Mouse (Mus musculus) spleen, adult 2 months (tissue): Measurements from ENCODE around the gene Tacc3. TPM values are rescaled to one million over a fixed set of nuclear protein-coding genes. Genes with fewer than 3 reads are reported as not detected.

Source experiments
- DNase-seq, 2 experiments: peaks; one replicate each; pipeline versions ENCODE4 v3.0.0 to v3.0.0-alpha.2; 2012 to 2021; ENCODE audit warnings: low spot score in 2 of 2, low read depth in 1 of 2
- H3K27ac ChIP-seq: fragments of 200-500 bp; 2 replicates; pipeline ENCODE4 v1.5.1; 2012; ENCODE audit warnings: low read length, inconsistent platforms; ENCODE audit not compliant: insufficient read depth
- H3K27me3 ChIP-seq: fragments of 200-500 bp; 2 replicates; pipeline ENCODE4 v1.6.1; 2012; ENCODE audit warnings: mild to moderate bottlenecking, moderate library complexity, low read length, inconsistent platforms; ENCODE audit not compliant: control insufficient read depth, insufficient read depth
- H3K36me3 ChIP-seq: fragments of 200-500 bp; 2 replicates; pipeline ENCODE4 v1.6.1; 2012; ENCODE audit warnings: mild to moderate bottlenecking, low read length, inconsistent platforms; ENCODE audit not compliant: control insufficient read depth, insufficient read depth
- H3K4me1 ChIP-seq: fragments of 200-500 bp; 2 replicates; pipeline ENCODE4 v1.6.1; 2011; ENCODE audit warnings: inconsistent platforms; ENCODE audit not compliant: control insufficient read depth, insufficient read depth, insufficient read length
- H3K4me3 ChIP-seq: fragments of 200-500 bp; 2 replicates; pipeline ENCODE4 v1.5.1; 2011; ENCODE audit warnings: mild to moderate bottlenecking, inconsistent platforms; ENCODE audit not compliant: insufficient read depth, insufficient read length; ENCODE audit errors: extremely low read depth
- CTCF ChIP-seq: fragments of 200-500 bp; IDR thresholded peaks from 2 replicates; pipeline ENCODE4 v1.5.1; 2011; ENCODE audit warnings: mild to moderate bottlenecking, inconsistent platforms; ENCODE audit not compliant: insufficient read depth, insufficient read length, insufficient replicate concordance; ENCODE audit errors: extremely low read depth
- POLR2A ChIP-seq: fragments of 200-500 bp; IDR thresholded peaks from 2 replicates; pipeline ENCODE4 v1.6.1; 2011; ENCODE audit warnings: low read depth, low read length, inconsistent platforms
- WGBS: fragments of 180-500 bp; shearing (Covaris S2); methylation state at CpG from one replicate; pipeline ENCODE4 v1.1.7; 2018; 5-methylcytosine and 5-hydroxymethylcytosine counted together
- polyA plus RNA-seq: library from polyadenylated mRNA; depleted of rRNA; stranded (reverse); fragments of >200 nt; gene quantifications from 2 replicates; pipeline ENCODE4 v1.2.3, GENCODE M21; 2012

The Tacc3 gene
- polyA plus RNA-seq, 1 experiment = 9.2 TPM

DNA sequence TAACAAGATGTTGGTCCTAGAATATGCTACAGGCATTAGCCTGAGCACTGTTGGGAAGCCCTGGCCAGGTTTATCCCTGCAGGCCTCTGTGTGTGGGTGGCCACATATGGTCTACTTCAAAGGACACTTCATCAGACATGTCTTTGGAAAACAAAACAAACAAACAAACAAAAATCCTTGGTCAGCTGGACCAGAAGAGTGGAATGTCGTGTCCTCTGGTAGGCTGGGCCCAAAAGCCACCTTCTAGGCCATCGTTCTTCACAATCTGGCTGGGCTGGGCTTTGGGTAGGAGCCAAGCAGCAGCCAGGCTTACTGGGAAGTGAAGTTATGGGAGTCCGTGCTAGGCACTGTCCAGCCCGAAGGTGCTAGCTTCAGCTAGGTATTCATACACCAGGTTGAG, 49.2 kb downstream of the Tacc3 start:
- no peak overlapping the region for H3K27ac ChIP-seq
- H3K4me3 ChIP-seq = no peak overlapping the region
- 84% methylated on average over 4 of the region's 4 CpGs for WGBS
- H3K36me3 ChIP-seq = no peaks in the 10 kb centered on the region
- H3K27me3 ChIP-seq = no peaks in the 10 kb centered on the region
- no peaks in the 10 kb centered on the region for H3K4me1 ChIP-seq
- no peak for DNase-seq
- TF ChIP-seq CTCF (no peak), POLR2A (no peak)

DNA sequence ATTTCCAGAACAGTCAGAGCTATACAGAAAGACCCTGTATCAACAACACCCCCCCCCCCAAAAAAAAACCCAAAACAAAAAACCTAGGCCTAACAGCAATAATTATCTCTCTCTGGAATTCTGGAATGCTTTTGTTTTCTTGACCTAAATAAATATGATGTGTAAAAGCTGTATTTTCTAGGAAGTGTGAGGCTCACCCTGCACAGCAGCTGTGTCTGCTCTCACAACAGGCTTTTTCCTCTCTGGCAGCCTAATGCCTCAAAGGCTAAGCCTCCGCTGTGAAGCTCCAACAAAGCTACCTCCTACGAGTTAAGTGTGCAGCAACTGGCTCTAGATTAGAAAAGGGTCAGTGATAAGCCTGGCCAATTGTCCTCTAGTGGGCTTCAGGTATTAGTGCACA, 51.1 kb downstream of the Tacc3 start:
- Histone ChIP-seq H3K36me3 (no peaks in the 10 kb centered on the region), H3K27me3 (no peaks in the 10 kb centered on the region), H3K27ac (no peak overlapping the region), H3K4me3 (no peak overlapping the region), H3K4me1 (no peaks in the 10 kb centered on the region)
- DNase-seq = no peak
- TF ChIP-seq CTCF (no peak), POLR2A (no peak)
- WGBS = 79% methylated on average over 2 of the region's 2 CpGs

DNA sequence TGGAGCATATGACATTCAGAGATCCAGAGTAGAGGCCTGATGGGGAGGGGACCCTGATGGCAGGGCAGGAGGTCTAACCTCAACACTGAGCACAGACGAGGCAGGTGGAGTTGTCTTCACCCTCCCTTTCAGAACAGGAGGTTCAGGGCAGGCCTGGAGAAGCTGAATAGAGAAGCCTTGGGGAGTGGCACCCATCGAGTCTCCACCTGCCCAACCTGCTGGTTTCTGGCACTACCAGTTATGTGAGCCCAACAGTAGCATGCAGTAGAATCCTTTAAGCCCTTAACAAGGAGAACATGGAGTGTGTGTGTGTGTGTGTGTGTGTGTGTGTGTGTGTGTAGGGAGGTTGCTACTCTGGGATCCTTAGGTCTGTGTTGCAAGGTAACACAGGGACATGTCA, 54.6 kb downstream of the Tacc3 start:
- H3K27ac ChIP-seq = no peak overlapping the region
- 62% methylated on average over 2 of the region's 2 CpGs for WGBS
- no peaks in the 10 kb centered on the region for H3K36me3 ChIP-seq
- TF ChIP-seq POLR2A (no peak), CTCF (no peak)
- no peaks in the 10 kb centered on the region for H3K4me1 ChIP-seq
- no peak for DNase-seq
- H3K27me3 ChIP-seq = no peaks in the 10 kb centered on the region
- H3K4me3 ChIP-seq = no peak overlapping the region

DNA sequence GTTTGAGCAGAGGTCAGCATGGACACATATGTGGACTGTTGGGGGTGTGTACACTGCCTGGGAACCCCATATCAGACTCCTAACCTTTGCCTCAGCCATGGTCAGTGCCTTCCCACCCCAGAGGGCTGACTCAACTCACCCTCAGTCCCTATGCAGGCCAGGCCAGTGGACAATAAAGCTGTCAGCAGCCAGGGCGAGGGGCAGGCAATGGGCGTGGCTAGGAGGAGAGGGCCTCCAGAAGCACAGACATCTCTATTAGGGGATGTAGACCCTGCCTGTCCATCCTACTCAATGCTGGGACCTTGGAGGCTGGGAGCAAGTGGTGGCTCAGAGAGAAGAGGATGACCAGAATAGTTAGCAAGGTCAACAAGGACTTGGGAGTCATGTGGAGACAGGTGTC, 57.3 kb downstream of the Tacc3 start:
- no peaks in the 10 kb centered on the region for H3K36me3 ChIP-seq
- TF ChIP-seq POLR2A = no peak
- TF ChIP-seq CTCF = no peak
- no peak overlapping the region for H3K4me3 ChIP-seq
- 84% methylated on average over 2 of the region's 2 CpGs for WGBS
- H3K4me1 ChIP-seq = no peaks in the 10 kb centered on the region
- H3K27ac ChIP-seq = no peak overlapping the region
- no peak for DNase-seq
- H3K27me3 ChIP-seq = no peaks in the 10 kb centered on the region

DNA sequence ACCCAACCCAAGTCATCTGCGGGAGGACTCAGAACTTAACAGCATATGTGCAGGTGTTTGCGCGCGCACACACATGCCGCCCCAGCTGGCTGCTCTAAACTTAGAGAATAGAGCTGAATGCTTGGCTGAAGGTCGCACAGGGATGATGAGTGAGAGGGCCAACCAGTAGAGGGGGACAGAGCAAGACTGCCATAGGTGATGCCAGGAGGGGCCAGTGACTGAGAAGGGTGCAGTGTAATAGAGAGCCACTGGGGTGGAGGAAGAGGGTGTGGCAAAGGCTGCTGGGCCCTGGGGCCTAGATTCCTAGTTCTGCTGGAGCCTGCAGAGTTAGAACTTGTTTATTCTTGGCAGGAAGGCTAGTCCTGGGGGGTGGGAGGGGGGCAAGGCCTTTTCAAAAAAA, 58.5 kb downstream of the Tacc3 start:
- no peak for TF ChIP-seq CTCF
- TF ChIP-seq POLR2A = no peak
- H3K4me1 ChIP-seq = no peaks in the 10 kb centered on the region; the same call in 1 of the 2 replicates
- no peak for DNase-seq
- H3K27me3 ChIP-seq = peaks cover under 1% of the 10 kb centered on the region; the same call in 1 of the 2 replicates
- H3K27ac ChIP-seq = no peak overlapping the region
- no peak overlapping the region for H3K4me3 ChIP-seq
- no peaks in the 10 kb centered on the region for H3K36me3 ChIP-seq
- WGBS = 74% methylated on average over 6 of the region's 6 CpGs

DNA sequence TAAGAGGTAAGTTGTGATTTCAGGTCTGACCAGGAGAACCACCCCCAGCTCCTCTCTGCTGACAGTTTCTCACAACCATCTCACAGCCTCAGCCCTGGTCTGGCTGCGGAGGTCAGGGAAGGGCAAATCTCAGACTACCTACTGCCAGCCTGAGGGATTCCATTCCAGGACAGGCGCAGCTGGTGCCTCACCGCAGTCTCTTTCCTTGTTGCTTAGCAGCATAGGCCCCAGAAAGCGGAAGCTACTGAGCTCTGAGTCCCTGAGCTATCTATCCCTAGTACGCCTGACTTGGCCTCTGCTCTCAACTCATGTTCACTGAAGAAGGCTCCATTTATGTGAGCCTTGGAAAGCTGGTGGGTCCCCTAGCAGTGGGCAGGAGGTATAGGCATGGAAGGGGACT, 60.5 kb downstream of the Tacc3 start:
- WGBS = 47% methylated on average over 5 of the region's 5 CpGs

DNA sequence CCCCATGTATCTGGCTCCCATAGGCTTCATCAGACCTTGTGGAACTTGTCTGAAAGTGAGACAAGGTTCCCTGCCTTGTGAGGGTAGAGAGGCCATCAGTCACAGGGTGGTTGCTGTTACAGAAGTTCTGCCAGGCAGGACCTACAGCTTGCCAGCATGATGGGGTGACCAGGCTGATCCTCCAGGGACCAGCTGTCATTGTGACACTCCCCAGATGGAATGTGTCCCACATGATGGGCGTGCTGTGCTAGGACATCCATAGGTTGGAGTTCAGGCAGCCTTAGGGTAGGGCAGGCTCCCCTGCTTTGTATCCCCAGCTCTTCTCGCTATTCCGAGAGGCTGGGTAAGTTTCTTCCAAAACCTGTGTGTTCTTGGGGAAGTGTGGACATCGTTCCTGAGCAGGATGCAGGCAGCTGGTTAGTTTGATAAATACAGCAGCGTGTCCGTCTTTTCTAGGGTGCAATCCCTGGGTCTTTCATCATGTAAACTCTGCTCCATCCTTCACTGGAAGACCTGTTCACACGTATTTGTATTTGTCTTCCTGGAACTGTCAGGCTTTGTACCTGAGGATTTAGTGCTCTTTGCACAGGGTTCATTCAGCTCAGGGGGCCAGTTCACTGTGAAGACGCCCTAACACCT, 63.0 kb downstream of the Tacc3 start:
- H3K27me3 ChIP-seq = peaks cover 21% of the 10 kb centered on the region
- TF ChIP-seq POLR2A (no peak), CTCF (no peak)
- no peaks in the 10 kb centered on the region for H3K36me3 ChIP-seq
- peaks cover 14% of the 10 kb centered on the region for H3K4me1 ChIP-seq
- peak overlapping the region; percentile 58; the same call in 1 of the 2 replicates for H3K4me3 ChIP-seq
- DNase-seq = no peak
- WGBS = 45% methylated on average over 8 of the region's 8 CpGs
- no peak overlapping the region for H3K27ac ChIP-seq

More for the DNA sequence above, 60.5 kb downstream of the Tacc3 start:
- Histone ChIP-seq H3K4me1 (peaks cover 12% of the 10 kb centered on the region), H3K4me3 (no peak overlapping the region), H3K36me3 (no peaks in the 10 kb centered on the region), H3K27me3 (peaks cover 16% of the 10 kb centered on the region), H3K27ac (no peak overlapping the region)
- DNase-seq = no peak
- TF ChIP-seq CTCF (no peak), POLR2A (no peak)
